Mouse (Mus musculus): ENCODE data around the gene Lekr1. TPM values are rescaled to one million over a fixed set of nuclear protein-coding genes. Genes with fewer than 3 reads are reported as not detected.

Gene Lekr1
- polyA plus RNA-seq, 1 experiment = not detected

DNA sequence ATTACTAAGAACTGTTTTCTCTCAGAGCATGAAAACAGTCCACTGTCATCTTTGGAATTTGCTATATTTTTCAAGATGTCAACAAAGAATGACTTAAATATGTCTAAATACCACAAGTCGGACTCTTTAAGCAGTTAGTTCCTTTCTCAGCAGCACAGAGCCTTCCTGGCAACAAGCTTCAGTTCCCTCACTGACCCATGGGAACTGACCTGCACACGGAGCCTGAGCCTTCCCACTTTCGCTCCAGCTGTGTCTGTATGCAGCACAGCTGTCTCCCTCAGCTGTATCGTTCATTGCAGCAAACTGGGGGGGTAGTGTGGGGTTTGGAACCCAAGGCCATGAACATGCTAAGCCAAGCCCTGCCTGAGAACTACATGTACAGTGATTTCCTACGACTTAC lies 136.8 kb downstream of the Lekr1 start:
- 79% methylated on average over 5 of the region's 5 CpGs for WGBS
- H3K27ac ChIP-seq (ENCODE audit: insufficient read depth, low read depth, low read length) = no peak overlapping the region
- no peak for TF ChIP-seq CTCF (IDR thresholded peaks at IDR 0.05; ENCODE audit: insufficient read depth, low read depth, low read length)
- no peak for TF ChIP-seq POLR2A (IDR thresholded peaks at IDR 0.05; ENCODE audit: insufficient read depth, low read depth, low read length)
- no peaks in the 10 kb centered on the region for H3K4me1 ChIP-seq (ENCODE audit: control insufficient read depth, insufficient read depth, low read length)
- H3K4me3 ChIP-seq (ENCODE audit: insufficient read depth, low read depth, low read length) = no peak overlapping the region

DNA sequence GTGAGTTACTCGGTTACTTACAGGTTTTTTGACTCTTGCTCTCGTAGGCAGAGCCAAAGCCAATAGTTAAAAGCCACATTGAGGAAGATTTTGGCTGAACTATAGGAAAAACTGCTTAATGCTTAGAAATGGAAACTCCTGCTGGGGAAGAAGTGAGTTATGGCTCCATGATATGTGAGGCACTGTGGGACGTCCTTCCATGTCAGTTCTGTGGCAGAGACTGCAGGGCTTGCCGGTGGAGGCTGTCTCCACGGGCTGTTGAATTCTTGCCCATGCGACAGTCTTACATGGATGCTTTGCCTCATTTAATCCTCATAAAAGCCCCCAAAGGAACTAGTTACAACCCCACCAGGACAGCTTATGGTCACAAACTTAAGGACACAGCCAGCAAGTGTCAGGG lies 148.9 kb downstream of the Lekr1 start:
- Histone ChIP-seq H3K4me3 (ENCODE audit: insufficient read depth, low read depth, low read length) (no peak overlapping the region), H3K4me1 (ENCODE audit: control insufficient read depth, insufficient read depth, low read length) (no peaks in the 10 kb centered on the region), H3K27ac (ENCODE audit: insufficient read depth, low read depth, low read length) (no peak overlapping the region)
- WGBS = 85% methylated on average over 6 of the region's 6 CpGs
- TF ChIP-seq CTCF (IDR thresholded peaks at IDR 0.05; ENCODE audit: insufficient read depth, low read depth, low read length) (no peak), POLR2A (IDR thresholded peaks at IDR 0.05; ENCODE audit: insufficient read depth, low read depth, low read length) (no peak)

DNA sequence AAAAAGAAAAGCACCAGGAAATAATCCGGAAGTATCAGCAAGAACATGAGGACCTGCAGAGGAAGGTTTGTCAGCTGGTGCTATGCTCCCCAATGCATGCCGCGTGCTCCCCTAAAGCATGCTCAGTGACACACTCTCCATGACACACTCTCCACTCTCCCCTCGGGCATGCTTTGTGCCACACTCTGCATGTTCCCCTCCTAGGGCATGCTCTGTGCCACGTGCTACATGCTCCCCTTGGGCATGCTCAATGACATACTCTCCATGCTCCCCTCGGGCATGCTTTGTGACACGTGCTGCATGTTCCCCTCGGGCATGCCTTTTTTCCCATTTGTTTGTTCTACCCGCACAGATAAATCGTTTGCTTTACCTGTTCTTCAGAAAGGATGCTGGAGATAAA lies 150.0 kb downstream of the Lekr1 start:
- TF ChIP-seq POLR2A (IDR thresholded peaks at IDR 0.05; ENCODE audit: insufficient read depth, low read depth, low read length) (no peak), CTCF (IDR thresholded peaks at IDR 0.05; ENCODE audit: insufficient read depth, low read depth, low read length) (no peak)
- H3K4me1 ChIP-seq (ENCODE audit: control insufficient read depth, insufficient read depth, low read length) = no peaks in the 10 kb centered on the region
- H3K4me3 ChIP-seq (ENCODE audit: insufficient read depth, low read depth, low read length) = no peak overlapping the region
- no peak overlapping the region for H3K27ac ChIP-seq (ENCODE audit: insufficient read depth, low read depth, low read length)
- WGBS = 84% methylated on average over 10 of the region's 10 CpGs

DNA sequence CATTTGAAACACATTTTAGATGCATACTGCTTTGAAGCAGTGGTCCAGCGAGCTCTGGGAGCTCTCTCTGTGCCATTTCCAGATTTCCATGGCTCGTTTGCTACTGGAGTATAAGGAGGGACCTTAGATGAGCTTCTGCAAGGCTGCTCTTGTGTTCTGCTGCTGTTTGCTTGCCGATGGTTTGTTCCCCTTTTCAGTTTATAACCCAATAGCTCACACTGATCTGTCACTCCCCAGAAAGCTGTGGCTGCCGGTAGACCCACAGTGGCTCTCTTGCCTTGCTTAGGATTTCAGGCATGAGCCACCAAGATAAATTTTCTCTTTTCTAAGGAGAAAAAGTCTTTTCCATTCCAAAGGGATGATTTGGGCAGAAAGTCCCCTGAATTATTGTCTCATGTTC lies 152.6 kb downstream of the Lekr1 start:
- no peak for TF ChIP-seq POLR2A (IDR thresholded peaks at IDR 0.05; ENCODE audit: insufficient read depth, low read depth, low read length)
- TF ChIP-seq CTCF (IDR thresholded peaks at IDR 0.05; ENCODE audit: insufficient read depth, low read depth, low read length) = no peak
- Histone ChIP-seq H3K4me3 (ENCODE audit: insufficient read depth, low read depth, low read length) (no peak overlapping the region), H3K4me1 (ENCODE audit: control insufficient read depth, insufficient read depth, low read length) (no peaks in the 10 kb centered on the region), H3K27ac (ENCODE audit: insufficient read depth, low read depth, low read length) (no peak overlapping the region)
- 81% methylated on average over 4 of the region's 4 CpGs for WGBS

DNA sequence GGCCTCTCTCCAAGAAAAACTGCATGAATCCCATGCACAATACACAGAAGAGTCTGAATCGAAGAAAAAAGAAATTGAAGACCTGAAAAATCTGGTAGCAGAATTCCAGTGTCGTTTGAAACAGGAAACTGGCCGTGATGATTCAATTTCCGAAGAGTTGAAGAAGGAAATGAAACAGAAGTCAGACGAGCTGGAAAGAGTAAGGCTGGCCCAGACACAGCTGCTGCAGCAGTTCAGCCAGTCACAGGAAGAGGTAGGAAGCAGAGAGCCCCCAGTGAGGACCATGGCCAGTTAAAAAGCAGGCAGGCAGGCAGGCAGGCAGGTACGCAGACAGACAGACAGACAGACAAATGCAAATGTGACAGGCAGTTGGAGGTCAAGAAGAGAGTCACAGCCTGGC lies 153.8 kb downstream of the Lekr1 start:
- TF ChIP-seq CTCF (IDR thresholded peaks at IDR 0.05; ENCODE audit: insufficient read depth, low read depth, low read length) (no peak), POLR2A (IDR thresholded peaks at IDR 0.05; ENCODE audit: insufficient read depth, low read depth, low read length) (no peak)
- no peak overlapping the region for H3K27ac ChIP-seq (ENCODE audit: insufficient read depth, low read depth, low read length)

DNA sequence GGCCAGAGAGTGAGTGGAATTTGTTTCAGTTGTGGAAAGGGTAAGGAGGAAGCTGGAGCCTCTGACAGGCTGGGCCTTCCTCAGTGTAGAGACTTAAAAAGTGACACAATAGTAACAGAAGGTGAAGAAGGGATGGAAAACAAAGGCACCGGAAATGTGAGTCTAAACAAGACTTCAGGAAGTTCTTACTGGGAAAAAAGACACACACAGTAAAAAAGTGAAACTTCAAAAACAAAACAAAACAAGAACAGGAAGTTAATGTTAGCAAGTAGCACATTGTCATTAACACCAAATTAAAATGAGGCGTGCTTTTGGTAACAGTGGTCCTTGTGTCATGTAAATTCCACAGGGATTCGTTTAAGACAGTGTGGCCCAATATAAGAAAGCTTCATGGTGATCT lies 158.9 kb downstream of the Lekr1 start:
- Histone ChIP-seq H3K27ac (ENCODE audit: insufficient read depth, low read depth, low read length) (no peak overlapping the region), H3K4me1 (ENCODE audit: control insufficient read depth, insufficient read depth, low read length) (peaks cover 6% of the 10 kb centered on the region; the same call in 1 of the 2 replicates), H3K4me3 (ENCODE audit: insufficient read depth, low read depth, low read length) (no peak overlapping the region)
- WGBS = 70% methylated on average over 3 of the region's 3 CpGs
- TF ChIP-seq POLR2A (IDR thresholded peaks at IDR 0.05; ENCODE audit: insufficient read depth, low read depth, low read length) (no peak), CTCF (IDR thresholded peaks at IDR 0.05; ENCODE audit: insufficient read depth, low read depth, low read length) (no peak)

More for the DNA sequence above, 153.8 kb downstream of the Lekr1 start:
- H3K4me3 ChIP-seq (ENCODE audit: insufficient read depth, low read depth, low read length) = no peak overlapping the region
- WGBS = 70% methylated on average over 6 of the region's 6 CpGs
- no peaks in the 10 kb centered on the region for H3K4me1 ChIP-seq (ENCODE audit: control insufficient read depth, insufficient read depth, low read length)

DNA sequence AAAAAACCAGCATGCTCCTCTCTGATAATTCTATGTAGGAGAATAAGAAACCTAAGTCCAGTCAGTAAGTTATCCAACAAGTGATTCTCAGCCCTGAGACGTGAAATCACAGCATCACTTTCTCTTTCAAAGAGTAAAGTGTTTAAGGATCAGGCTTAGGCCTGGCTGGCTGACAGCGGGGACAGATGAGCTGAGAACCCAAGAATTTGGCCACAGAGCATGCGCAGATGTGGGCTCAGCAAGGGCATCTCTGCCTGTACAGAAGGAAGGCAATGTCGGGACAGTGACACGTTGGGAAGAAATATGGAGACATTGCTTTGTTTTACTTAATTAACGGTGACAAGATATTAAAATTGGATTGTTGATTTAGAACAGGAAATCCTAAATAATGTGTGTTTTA lies 160.7 kb downstream of the Lekr1 start:
- Histone ChIP-seq H3K4me3 (ENCODE audit: insufficient read depth, low read depth, low read length) (no peak overlapping the region), H3K4me1 (ENCODE audit: control insufficient read depth, insufficient read depth, low read length) (peaks cover 10% of the 10 kb centered on the region), H3K27ac (ENCODE audit: insufficient read depth, low read depth, low read length) (no peak overlapping the region)
- WGBS = 81% methylated on average over 6 of the region's 6 CpGs
- TF ChIP-seq POLR2A (IDR thresholded peaks at IDR 0.05; ENCODE audit: insufficient read depth, low read depth, low read length) = no peak
- no peak for TF ChIP-seq CTCF (IDR thresholded peaks at IDR 0.05; ENCODE audit: insufficient read depth, low read depth, low read length)

DNA sequence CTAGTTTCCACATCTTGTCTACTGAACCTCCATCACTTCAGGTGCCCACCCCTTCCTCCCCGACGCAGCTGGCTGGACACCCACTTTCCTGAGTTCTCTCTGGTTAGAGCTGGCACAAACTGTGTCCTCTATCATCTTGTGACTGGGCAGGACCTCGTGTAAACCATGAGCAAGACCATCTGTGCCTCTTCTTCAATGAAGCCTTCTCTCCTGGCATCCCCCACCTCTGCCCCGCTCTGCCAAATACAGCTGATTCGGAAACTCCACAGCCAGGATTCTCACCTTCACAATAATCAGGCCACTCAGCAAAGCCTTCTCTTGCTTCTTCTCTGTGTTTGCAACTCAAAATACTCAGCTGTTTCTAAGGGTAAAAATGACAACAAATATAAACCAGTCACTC lies 161.4 kb downstream of the Lekr1 start:
- Histone ChIP-seq H3K27ac (ENCODE audit: insufficient read depth, low read depth, low read length) (no peak overlapping the region), H3K4me3 (ENCODE audit: insufficient read depth, low read depth, low read length) (no peak overlapping the region), H3K4me1 (ENCODE audit: control insufficient read depth, insufficient read depth, low read length) (peaks cover 10% of the 10 kb centered on the region)
- WGBS = 74% methylated on average over 5 of the region's 5 CpGs
- TF ChIP-seq CTCF (IDR thresholded peaks at IDR 0.05; ENCODE audit: insufficient read depth, low read depth, low read length) (no peak), POLR2A (IDR thresholded peaks at IDR 0.05; ENCODE audit: insufficient read depth, low read depth, low read length) (no peak)

DNA sequence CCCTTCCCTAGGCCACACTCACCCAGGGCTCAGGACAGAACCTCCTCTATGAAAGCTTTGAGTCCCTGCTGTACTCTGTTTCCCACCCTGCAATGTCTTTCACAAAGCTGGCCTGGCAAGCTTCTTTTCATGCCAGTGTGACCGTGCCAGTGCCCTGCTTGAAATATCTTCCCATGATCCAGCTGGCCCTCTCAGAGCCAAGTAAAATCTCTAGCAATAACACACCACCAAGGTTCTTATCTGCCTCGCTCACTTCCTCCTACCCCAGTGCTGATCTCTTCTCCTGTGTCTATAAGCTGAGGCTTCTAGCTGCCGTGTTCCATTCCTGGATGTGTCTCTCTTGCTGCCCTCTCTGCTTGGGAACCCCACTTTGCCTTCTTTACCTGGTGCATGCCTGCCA lies 162.0 kb downstream of the Lekr1 start:
- TF ChIP-seq CTCF (IDR thresholded peaks at IDR 0.05; ENCODE audit: insufficient read depth, low read depth, low read length) (no peak), POLR2A (IDR thresholded peaks at IDR 0.05; ENCODE audit: insufficient read depth, low read depth, low read length) (no peak)
- no peak overlapping the region for H3K4me3 ChIP-seq (ENCODE audit: insufficient read depth, low read depth, low read length)
- WGBS = 86% methylated on average over 3 of the region's 3 CpGs
- no peak overlapping the region for H3K27ac ChIP-seq (ENCODE audit: insufficient read depth, low read depth, low read length)
- H3K4me1 ChIP-seq (ENCODE audit: control insufficient read depth, insufficient read depth, low read length) = peaks cover 10% of the 10 kb centered on the region

DNA sequence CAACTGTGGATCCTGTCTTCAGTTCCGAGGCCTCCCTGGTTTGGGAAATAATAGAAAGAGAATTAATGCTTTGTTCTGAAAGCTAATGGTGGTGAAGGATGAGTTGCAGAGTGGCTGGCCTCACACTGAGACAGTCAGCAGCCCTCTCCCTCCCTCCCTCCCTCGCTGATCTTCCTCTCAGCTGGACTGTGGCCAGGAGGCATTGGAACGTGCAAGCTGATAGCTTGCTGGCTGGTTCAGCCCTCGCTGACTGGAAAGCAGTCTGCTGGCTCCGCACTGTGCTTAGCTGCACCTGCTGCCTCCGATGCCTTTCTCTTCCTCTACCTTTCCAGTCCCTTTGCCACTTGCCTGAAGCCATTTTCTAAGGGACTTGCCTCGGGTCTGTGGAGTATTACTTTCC lies 163.2 kb downstream of the Lekr1 start:
- TF ChIP-seq CTCF (IDR thresholded peaks at IDR 0.05; ENCODE audit: insufficient read depth, low read depth, low read length) (no peak), POLR2A (IDR thresholded peaks at IDR 0.05; ENCODE audit: insufficient read depth, low read depth, low read length) (no peak)
- Histone ChIP-seq H3K27ac (ENCODE audit: insufficient read depth, low read depth, low read length) (no peak overlapping the region), H3K4me1 (ENCODE audit: control insufficient read depth, insufficient read depth, low read length) (peaks cover 10% of the 10 kb centered on the region), H3K4me3 (ENCODE audit: insufficient read depth, low read depth, low read length) (no peak overlapping the region)
- 27% methylated on average over 7 of the region's 7 CpGs for WGBS

Measured in olfactory bulb, adult 2 months (tissue).